Mouse (Mus musculus) neural tube, embryonic 12.5 days (tissue): ENCODE measurements around the gene Lama4. TPM values are rescaled to one million over a fixed set of nuclear protein-coding genes. Genes with fewer than 3 reads are reported as not detected.
A peak's percentile ranks its signal among the peaks of the same experiment; 100 is the strongest.

ENCODE experiments used
- ATAC-seq: fragments of 200-750 bp; cut with Nextera tagmentation; 2 replicates; pipeline ENCODE4 v1.8.0; 2017; ENCODE audit warnings: low read depth, mild to moderate bottlenecking, moderate TSS enrichment, moderate library complexity; ENCODE audit not compliant: low FRiP score
- H3K27ac ChIP-seq: fragments of 300-500 bp; sonication (generic); 2 replicates; pipeline ENCODE4 v1.5.1; 2016
- H3K27me3 ChIP-seq: fragments of 300-500 bp; sonication (generic); replicated peaks from 2 replicates; pipeline ENCODE4 v1.6.1; 2016; ENCODE audit warnings: mild to moderate bottlenecking
- H3K36me3 ChIP-seq: fragments of 300-500 bp; sonication (generic); 2 replicates; pipeline ENCODE4 v1.6.1; 2016; ENCODE audit warnings: mild to moderate bottlenecking
- H3K4me1 ChIP-seq: fragments of 300-500 bp; sonication (generic); 2 replicates; pipeline ENCODE4 v1.6.1; 2016
- H3K4me2 ChIP-seq: fragments of 300-500 bp; sonication (generic); replicated peaks from 2 replicates; pipeline ENCODE4 v1.6.1; 2016; ENCODE audit warnings: mild to moderate bottlenecking
- H3K4me3 ChIP-seq: fragments of 300-500 bp; sonication (generic); 2 replicates; pipeline ENCODE4 v1.5.1; 2016
- H3K9ac ChIP-seq: fragments of 300-500 bp; sonication (generic); 2 replicates; pipeline ENCODE4 v1.6.1; 2016; ENCODE audit warnings: mild to moderate bottlenecking
- H3K9me3 ChIP-seq: fragments of 300-500 bp; sonication (generic); 2 replicates; pipeline ENCODE4 v1.6.1; 2016; ENCODE audit warnings: mild to moderate bottlenecking
- WGBS: fragments of 180-500 bp; shearing (Covaris S2); methylation state at CpG from one replicate; pipeline ENCODE4 v1.1.7; 2016; 5-methylcytosine and 5-hydroxymethylcytosine counted together
- polyA plus RNA-seq: library from polyadenylated mRNA; unstranded; fragments of >200 nt; fragmentation: Nextera tagmentation; extraction: Ambion mirVana; gene quantifications from 2 replicates; pipeline ENCODE4 v1.2.1, GENCODE M21; 2016

Gene Lama4
- polyA plus RNA-seq, 1 experiment from 2014 or later: 40.7 TPM

DNA sequence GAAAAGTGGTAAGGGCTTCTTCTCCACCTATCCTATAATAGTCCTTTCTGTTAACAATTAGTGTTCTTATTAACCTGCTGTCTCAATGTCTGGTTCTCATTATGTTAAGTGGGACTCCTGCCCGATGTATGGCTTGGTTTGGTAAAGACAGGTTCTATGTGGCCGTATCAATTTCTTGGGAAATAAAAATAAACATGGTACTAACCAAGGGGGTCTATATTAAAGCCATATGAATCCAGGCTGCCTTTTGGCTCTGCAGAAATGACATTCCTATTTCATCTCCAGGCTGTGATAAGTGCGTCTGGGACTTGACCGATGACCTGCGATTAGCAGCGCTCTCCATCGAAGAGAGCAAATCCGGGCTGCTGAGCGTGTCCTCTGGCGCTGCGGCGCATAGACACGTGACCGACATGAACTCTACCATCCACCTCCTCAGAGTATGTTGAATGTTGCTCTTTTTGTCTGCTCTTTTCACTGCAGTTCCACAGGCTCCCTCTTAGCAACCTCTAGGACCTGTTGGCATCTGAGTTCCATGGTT is 64.9 kb downstream of the Lama4 start:
- Histone ChIP-seq H3K27ac (no peak overlapping the region), H3K4me3 (no peak overlapping the region), H3K36me3 (no peaks in the 10 kb centered on the region), H3K4me1 (no peaks in the 10 kb centered on the region), H3K27me3 (no peaks in the 10 kb centered on the region), H3K4me2 (no peak overlapping the region), H3K9ac (no peak overlapping the region), H3K9me3 (no peaks in the 10 kb centered on the region)
- ATAC-seq: no peak
- WGBS: 91% methylated on average over 14 of the region's 14 CpGs

DNA sequence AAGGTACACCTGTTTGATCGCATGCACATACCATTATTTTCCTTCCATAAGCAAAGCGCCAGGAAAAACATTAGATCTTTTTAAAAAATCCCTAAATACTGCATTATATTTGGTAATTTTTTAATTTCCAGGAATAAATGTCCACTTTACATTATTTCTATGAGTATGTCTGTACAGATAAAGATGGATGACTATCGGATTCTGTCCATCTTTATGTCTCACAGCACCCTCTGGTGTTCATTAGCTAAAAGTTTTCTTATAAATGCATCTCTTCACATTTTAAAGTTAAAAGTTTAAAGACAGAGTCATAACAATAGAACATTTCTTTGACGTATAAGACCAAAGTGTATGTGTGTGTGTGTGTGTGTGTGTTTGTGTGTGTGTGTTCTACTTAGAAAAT is 74.2 kb downstream of the Lama4 start:
- Histone ChIP-seq H3K36me3 (no peaks in the 10 kb centered on the region), H3K27ac (no peak overlapping the region), H3K27me3 (no peaks in the 10 kb centered on the region), H3K9ac (no peak overlapping the region), H3K9me3 (no peaks in the 10 kb centered on the region), H3K4me2 (no peak overlapping the region), H3K4me3 (no peak overlapping the region), H3K4me1 (peaks cover 2% of the 10 kb centered on the region)
- 0 out of 2 replicates have a peak, but pooled peaks have one; percentile 9 for ATAC-seq
- WGBS: 64% methylated on average over 4 of the region's 4 CpGs

DNA sequence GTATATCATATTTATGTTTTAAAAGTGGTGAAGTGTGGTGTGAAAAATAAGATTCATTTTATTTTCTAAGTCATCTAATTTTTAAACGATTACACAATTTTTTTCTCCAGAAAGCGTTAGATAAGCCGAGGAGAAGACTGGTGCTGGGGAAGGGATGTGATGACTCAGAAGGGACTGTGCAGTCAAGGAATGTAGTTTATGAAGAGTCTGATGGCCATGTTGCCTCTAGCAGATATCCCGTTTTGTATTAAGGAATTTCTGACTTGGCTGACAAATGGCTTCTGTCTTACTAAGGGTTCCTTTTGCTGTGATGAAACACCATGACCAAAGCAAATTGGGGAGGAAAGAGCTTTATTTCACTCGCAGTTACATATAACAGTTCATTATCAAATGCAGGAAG is 74.7 kb downstream of the Lama4 start:
- 82% methylated on average over 5 of the region's 5 CpGs for WGBS
- no peak overlapping the region for H3K9ac ChIP-seq

GRCm38 (mm10) chr10:39044476-39044995 is 79.2 kb downstream of the Lama4 start:
- no peak overlapping the region for H3K4me2 ChIP-seq
- 52% methylated on average over 3 of the region's 3 CpGs for WGBS
- peak; percentile 42; the same call in 1 of the 2 replicates for ATAC-seq
- H3K9me3 ChIP-seq: no peaks in the 10 kb centered on the region
- no peak overlapping the region for H3K4me3 ChIP-seq
- H3K4me1 ChIP-seq: peaks cover 4% of the 10 kb centered on the region
- H3K27ac ChIP-seq: no peak overlapping the region
- no peaks in the 10 kb centered on the region for H3K27me3 ChIP-seq
- H3K9ac ChIP-seq: no peak overlapping the region
- H3K36me3 ChIP-seq: no peaks in the 10 kb centered on the region

More for the DNA sequence above, 74.7 kb downstream of the Lama4 start:
- Histone ChIP-seq H3K27ac (no peak overlapping the region), H3K4me2 (no peak overlapping the region), H3K27me3 (no peaks in the 10 kb centered on the region), H3K36me3 (no peaks in the 10 kb centered on the region), H3K9me3 (no peaks in the 10 kb centered on the region), H3K4me3 (no peak overlapping the region), H3K4me1 (peaks cover 4% of the 10 kb centered on the region)
- ATAC-seq: no peak

DNA sequence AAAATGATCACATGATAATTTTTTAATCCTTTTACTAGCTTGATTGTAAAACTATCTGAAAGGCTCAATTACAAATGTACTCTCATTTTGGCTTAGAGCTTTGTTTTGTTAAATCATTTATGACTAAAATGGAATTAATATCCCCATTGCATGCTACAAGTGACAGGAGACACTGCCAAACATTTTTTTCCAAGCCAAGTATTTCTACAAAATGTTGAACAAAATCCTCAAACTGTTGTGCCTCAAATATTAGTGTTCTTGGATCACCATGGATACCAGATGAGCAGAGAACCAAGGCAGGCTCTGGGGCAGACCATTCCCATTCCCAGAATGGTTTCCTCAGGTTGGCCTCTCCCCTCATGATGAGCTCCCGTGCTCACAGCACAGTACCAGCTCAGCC is 79.8 kb downstream of the Lama4 start:
- H3K4me2 ChIP-seq: no peak overlapping the region
- H3K9me3 ChIP-seq: no peaks in the 10 kb centered on the region
- peaks cover 4% of the 10 kb centered on the region for H3K4me1 ChIP-seq
- H3K36me3 ChIP-seq: no peaks in the 10 kb centered on the region
- no peak overlapping the region for H3K9ac ChIP-seq
- no peak overlapping the region for H3K27ac ChIP-seq
- H3K4me3 ChIP-seq: no peak overlapping the region
- 71% methylated on average over 1 of the region's 1 CpGs for WGBS
- no peak for ATAC-seq
- H3K27me3 ChIP-seq: no peaks in the 10 kb centered on the region

DNA sequence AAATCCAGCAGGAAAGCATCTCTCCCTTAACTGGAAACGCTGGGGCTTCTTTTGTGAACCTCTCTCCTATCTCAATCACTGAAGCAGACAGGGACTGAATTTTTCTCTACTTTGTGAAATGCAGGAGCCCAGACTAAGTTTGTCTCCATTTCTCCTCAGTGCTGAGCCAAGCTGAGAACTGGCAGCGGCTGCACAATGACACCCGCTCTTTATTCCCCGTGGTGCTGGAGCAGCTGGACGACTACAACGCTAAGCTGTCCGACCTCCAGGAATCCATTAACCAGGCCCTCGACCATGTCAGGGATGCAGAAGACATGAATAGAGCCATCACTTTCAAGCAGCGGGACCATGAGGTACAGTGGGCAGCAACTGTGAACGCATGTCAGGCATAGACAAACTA is 82.5 kb downstream of the Lama4 start:
- no peak overlapping the region for H3K4me2 ChIP-seq
- ATAC-seq: no peak
- H3K9ac ChIP-seq: no peak overlapping the region

GRCm38 (mm10) chr10:39049581-39050294 is 84.4 kb downstream of the Lama4 start:
- Histone ChIP-seq H3K36me3 (no peaks in the 10 kb centered on the region), H3K27ac (no peak overlapping the region), H3K4me2 (no peak overlapping the region), H3K9me3 (no peaks in the 10 kb centered on the region), H3K9ac (no peak overlapping the region), H3K4me3 (no peak overlapping the region), H3K4me1 (peaks cover under 1% of the 10 kb centered on the region; the same call in 1 of the 2 replicates), H3K27me3 (no peaks in the 10 kb centered on the region)
- ATAC-seq: no peak
- 79% methylated on average over 8 of the region's 8 CpGs for WGBS

More for the DNA sequence above, 82.5 kb downstream of the Lama4 start:
- 64% methylated on average over 10 of the region's 10 CpGs for WGBS
- Histone ChIP-seq H3K27ac (no peak overlapping the region), H3K9me3 (no peaks in the 10 kb centered on the region), H3K4me1 (peaks cover 4% of the 10 kb centered on the region), H3K36me3 (no peaks in the 10 kb centered on the region), H3K4me3 (no peak overlapping the region), H3K27me3 (no peaks in the 10 kb centered on the region)

GRCm38 (mm10) chr10:39056050-39056449 is 90.7 kb downstream of the Lama4 start:
- no peak overlapping the region for H3K4me3 ChIP-seq
- H3K36me3 ChIP-seq: no peaks in the 10 kb centered on the region
- H3K9ac ChIP-seq: no peak overlapping the region
- no peaks in the 10 kb centered on the region for H3K27me3 ChIP-seq
- no peaks in the 10 kb centered on the region for H3K9me3 ChIP-seq
- no peak for ATAC-seq
- no peaks in the 10 kb centered on the region for H3K4me1 ChIP-seq
- no peak overlapping the region for H3K4me2 ChIP-seq
- WGBS: 92% methylated on average over 5 of the region's 5 CpGs
- no peak overlapping the region for H3K27ac ChIP-seq

GRCm38 (mm10) chr10:39064732-39065131 is 99.4 kb downstream of the Lama4 start:
- Histone ChIP-seq H3K4me3 (no peak overlapping the region), H3K4me1 (no peaks in the 10 kb centered on the region), H3K36me3 (no peaks in the 10 kb centered on the region), H3K9me3 (no peaks in the 10 kb centered on the region), H3K9ac (no peak overlapping the region), H3K4me2 (no peak overlapping the region), H3K27ac (no peak overlapping the region), H3K27me3 (no peaks in the 10 kb centered on the region)
- ATAC-seq: no peak
- WGBS: 85% methylated on average over 5 of the region's 5 CpGs

GRCm38 (mm10) chr10:39065449-39065848 is 100.1 kb downstream of the Lama4 start:
- Histone ChIP-seq H3K4me3 (no peak overlapping the region), H3K4me1 (no peaks in the 10 kb centered on the region), H3K27me3 (no peaks in the 10 kb centered on the region), H3K27ac (no peak overlapping the region), H3K4me2 (no peak overlapping the region), H3K9ac (no peak overlapping the region), H3K36me3 (no peaks in the 10 kb centered on the region), H3K9me3 (no peaks in the 10 kb centered on the region)
- WGBS: 82% methylated on average over 3 of the region's 3 CpGs
- ATAC-seq: no peak

DNA sequence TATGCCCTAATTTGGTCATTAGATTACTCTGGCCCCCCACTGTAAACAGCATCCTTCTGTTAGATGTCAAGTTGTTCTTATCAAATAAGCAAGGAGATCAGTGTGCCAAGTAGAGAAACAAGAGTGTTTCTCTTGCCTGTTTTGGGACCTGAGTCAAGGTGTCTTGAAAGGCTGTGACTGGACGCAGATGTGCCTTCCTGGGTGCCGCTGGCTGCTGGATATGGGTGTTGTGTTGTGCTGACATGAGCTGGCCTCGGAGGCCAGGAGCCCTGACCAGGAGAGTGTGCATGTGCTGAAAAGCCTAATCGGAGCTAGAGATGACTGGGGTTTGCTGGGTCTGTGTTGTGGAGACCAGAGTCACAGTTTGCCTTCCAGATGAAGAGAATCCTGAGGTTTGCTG is 100.7 kb downstream of the Lama4 start:
- Histone ChIP-seq H3K4me3 (no peak overlapping the region), H3K4me1 (no peaks in the 10 kb centered on the region), H3K36me3 (no peaks in the 10 kb centered on the region), H3K4me2 (no peak overlapping the region), H3K9ac (no peak overlapping the region), H3K27ac (no peak overlapping the region), H3K27me3 (no peaks in the 10 kb centered on the region), H3K9me3 (no peaks in the 10 kb centered on the region)
- 94% methylated on average over 4 of the region's 4 CpGs for whole genome bisulfite sequencing
- ATAC-seq: no peak

DNA sequence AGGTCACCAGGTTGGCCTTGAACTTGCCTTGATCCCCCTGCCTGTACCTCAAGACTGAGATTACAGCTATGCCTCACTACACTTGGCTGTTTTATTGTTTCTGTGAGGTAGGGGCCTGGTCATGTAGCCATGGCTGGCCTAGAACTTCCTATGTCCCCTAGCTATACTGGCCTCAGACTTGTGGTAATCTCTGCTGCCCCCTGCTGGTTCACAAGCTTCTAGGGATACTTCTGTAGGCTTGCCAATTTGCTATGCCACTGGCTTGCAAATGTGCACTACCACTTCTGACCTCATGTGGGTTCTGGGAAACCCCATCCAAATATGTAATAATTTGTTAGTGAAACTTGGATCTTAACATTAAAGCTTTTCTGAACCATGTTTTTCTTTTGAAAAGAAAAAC is 101.6 kb downstream of the Lama4 start:
- Histone ChIP-seq H3K27me3 (no peaks in the 10 kb centered on the region), H3K4me3 (no peak overlapping the region), H3K9me3 (no peaks in the 10 kb centered on the region), H3K27ac (no peak overlapping the region), H3K4me1 (no peaks in the 10 kb centered on the region), H3K4me2 (no peak overlapping the region), H3K36me3 (no peaks in the 10 kb centered on the region), H3K9ac (no peak overlapping the region)
- ATAC-seq: peak; percentile 66; the same call in 1 of the 2 replicates

- Histone ChIP-seq H3K4me1 (no peaks in the 10 kb centered on the region), H3K27me3 (no peaks in the 10 kb centered on the region), H3K27ac (no peak overlapping the region), H3K36me3 (no peaks in the 10 kb centered on the region), H3K9ac (no peak overlapping the region), H3K9me3 (no peaks in the 10 kb centered on the region), H3K4me2 (no peak overlapping the region), H3K4me3 (no peak overlapping the region)
- WGBS: 89% methylated on average over 4 of the region's 4 CpGs
- ATAC-seq: no peak
These were observed 106.7 kb downstream of the Lama4 start for GRCm38 (mm10) chr10:39072048-39072447.
